Mouse (Mus musculus) midbrain, embryonic 14.5 days (tissue): ENCODE data around the gene Klra9. TPM values are rescaled to one million over a fixed set of nuclear protein-coding genes. Genes with fewer than 3 reads are reported as not detected.
"Not testable (repeated sequence)": the region's sequence is repeated elsewhere in the genome, so short reads cannot be mapped to it uniquely, and the experiment has no call there.

Experiments
- ATAC-seq: fragments of 200-750 bp; cut with Nextera tagmentation; 2 replicates; pipeline ENCODE4 v1.8.0; 2017; ENCODE audit warnings: moderate number of reproducible peaks, moderate library complexity; ENCODE audit not compliant: low FRiP score, low TSS enrichment
- DNase-seq: peaks from one replicate; pipeline ENCODE4 v3.0.0-alpha.2; 2015
- H3K27ac ChIP-seq: fragments of 300-500 bp; sonication (generic); replicated peaks from 2 replicates; pipeline ENCODE4 v1.5.1; 2014; ENCODE audit warnings: mild to moderate bottlenecking, low read depth, low read length, moderate library complexity
- H3K27me3 ChIP-seq: fragments of 300-500 bp; sonication (generic); 2 replicates; pipeline ENCODE4 v1.6.1; 2014; ENCODE audit warnings: low read length, control low read depth, mixed read lengths; ENCODE audit not compliant: control insufficient read depth, insufficient read depth
- H3K36me3 ChIP-seq: fragments of 300-500 bp; sonication (generic); 2 replicates; pipeline ENCODE4 v1.6.1; 2014; ENCODE audit warnings: low read length, control low read depth; ENCODE audit not compliant: control insufficient read depth, insufficient read depth
- H3K4me1 ChIP-seq: fragments of 300-500 bp; sonication (generic); 2 replicates; pipeline ENCODE4 v1.6.1; 2014; ENCODE audit warnings: mild to moderate bottlenecking, antibody characterized with exemption, low read length, control low read depth; ENCODE audit not compliant: control insufficient read depth, insufficient read depth
- H3K4me2 ChIP-seq: fragments of 300-500 bp; sonication (generic); 2 replicates; pipeline ENCODE4 v1.6.1; 2014; ENCODE audit warnings: mild to moderate bottlenecking, low read length, moderate library complexity
- H3K4me3 ChIP-seq: fragments of 300-500 bp; sonication (generic); replicated peaks from 2 replicates; pipeline ENCODE4 v1.5.1; 2014; ENCODE audit warnings: low read depth, low read length
- H3K9ac ChIP-seq: fragments of 300-500 bp; sonication (generic); replicated peaks from 2 replicates; pipeline ENCODE4 v1.6.1; 2014; ENCODE audit warnings: mild to moderate bottlenecking, low read length, moderate library complexity
- H3K9me3 ChIP-seq: fragments of 300-500 bp; sonication (generic); 2 replicates; pipeline ENCODE4 v1.6.1; 2016; ENCODE audit warnings: low read length, control low read depth, mixed read lengths; ENCODE audit not compliant: control insufficient read depth
- WGBS: fragments of 180-500 bp; shearing (Covaris S2); extraction: QIAGEN DNeasy Blood & Tissue Kit; methylation state at CpG from one replicate; pipeline ENCODE4 v1.1.7; 2014; 5-methylcytosine and 5-hydroxymethylcytosine counted together
- polyA plus RNA-seq: library from polyadenylated mRNA; unstranded; fragments of >200 nt; fragmentation: Nextera tagmentation; extraction: Ambion mirVana; gene quantifications from 2 replicates; pipeline ENCODE4 v1.2.1, GENCODE M21; 2014

The Klra9 gene
- not detected in 2 replicates for polyA plus RNA-seq

DNA sequence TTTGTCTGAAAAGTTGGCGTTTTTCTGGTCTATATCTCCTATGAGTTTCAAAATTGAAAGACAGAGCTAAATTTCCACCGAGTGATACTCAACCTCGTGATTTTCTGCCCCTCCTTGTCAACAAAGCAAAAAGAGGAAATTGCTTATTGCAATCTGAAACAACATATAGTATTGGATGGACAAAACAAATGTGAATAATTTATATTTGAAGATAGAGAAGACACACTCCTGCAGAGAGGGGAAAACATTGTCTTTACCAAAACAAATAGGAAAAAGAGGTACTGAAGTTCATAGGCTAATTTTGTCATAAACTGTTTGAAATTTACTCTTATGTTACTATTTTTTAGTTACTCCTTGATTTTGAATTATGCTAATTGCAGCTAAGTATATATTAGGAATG is at the start of gene Klra9:
TSS of gene Klra9 (minus strand) at position 101 of the 400 bp plus-strand sequence.
- not testable (repeated sequence) for DNase-seq, ATAC-seq, H3K4me3 ChIP-seq, H3K9ac ChIP-seq, H3K36me3 ChIP-seq, H3K9me3 ChIP-seq, H3K4me1 ChIP-seq, H3K27ac ChIP-seq, H3K27me3 ChIP-seq, H3K4me2 ChIP-seq
- WGBS, result 57% methylated on average over 3 of the region's 3 CpGs

DNA sequence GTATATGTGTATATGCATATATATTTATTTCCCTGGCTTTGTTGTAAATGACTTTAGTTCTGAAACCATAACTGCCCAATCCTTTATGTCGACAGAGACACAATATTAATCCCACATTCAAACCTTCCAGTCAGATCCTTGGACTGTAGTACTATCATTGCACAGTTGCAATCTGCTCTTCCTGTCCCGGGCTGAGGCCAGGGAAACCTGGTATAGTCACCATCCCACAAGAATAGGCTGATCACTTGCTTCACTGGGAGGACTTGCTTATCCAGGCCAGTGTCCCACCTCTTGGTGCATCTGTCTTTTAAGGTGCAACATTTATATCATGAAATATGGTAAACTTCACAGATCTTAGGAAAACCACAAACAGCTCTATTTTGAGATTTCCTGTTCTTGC is 44.6 kb upstream of the Klra9 start:
- Histone ChIP-seq H3K9me3 (no peaks in the 10 kb centered on the region), H3K27ac (no peak overlapping the region), H3K36me3 (no peaks in the 10 kb centered on the region), H3K4me3 (no peak overlapping the region), H3K4me1 (no peaks in the 10 kb centered on the region), H3K27me3 (no peaks in the 10 kb centered on the region), H3K4me2 (no peak overlapping the region), H3K9ac (no peak overlapping the region)
- ATAC-seq (no peak), DNase-seq (no peak)
- whole genome bisulfite sequencing, result 76% methylated on average over 2 of the region's 2 CpGs

DNA sequence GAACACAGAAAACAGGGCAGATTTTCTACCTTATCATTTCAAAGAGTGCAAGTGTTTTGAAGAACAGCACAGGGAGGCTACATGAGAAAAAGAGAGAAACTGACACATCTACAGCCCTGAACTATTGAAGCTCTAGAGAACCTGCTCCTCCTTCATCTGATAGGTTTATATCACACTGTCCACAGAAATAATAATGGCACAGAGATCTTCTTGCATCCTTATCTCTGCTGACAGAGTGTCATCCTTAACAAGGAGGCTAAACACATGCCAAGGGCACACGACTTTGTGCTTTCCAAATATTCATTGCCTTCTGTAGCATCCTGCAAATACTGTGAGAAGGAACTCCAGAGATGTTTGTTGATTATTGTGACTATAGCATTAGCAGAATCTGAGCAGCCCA is 43.7 kb upstream of the Klra9 start:
- Histone ChIP-seq H3K27me3 (no peaks in the 10 kb centered on the region), H3K4me3 (no peak overlapping the region), H3K4me2 (no peak overlapping the region), H3K9me3 (peaks cover 4% of the 10 kb centered on the region; the same call in 1 of the 2 replicates), H3K27ac (no peak overlapping the region), H3K4me1 (no peaks in the 10 kb centered on the region), H3K9ac (no peak overlapping the region), H3K36me3 (no peaks in the 10 kb centered on the region)
- ATAC-seq (no peak), DNase-seq (no peak)
- WGBS, result 50% methylated on average over 1 of the region's 1 CpGs

DNA sequence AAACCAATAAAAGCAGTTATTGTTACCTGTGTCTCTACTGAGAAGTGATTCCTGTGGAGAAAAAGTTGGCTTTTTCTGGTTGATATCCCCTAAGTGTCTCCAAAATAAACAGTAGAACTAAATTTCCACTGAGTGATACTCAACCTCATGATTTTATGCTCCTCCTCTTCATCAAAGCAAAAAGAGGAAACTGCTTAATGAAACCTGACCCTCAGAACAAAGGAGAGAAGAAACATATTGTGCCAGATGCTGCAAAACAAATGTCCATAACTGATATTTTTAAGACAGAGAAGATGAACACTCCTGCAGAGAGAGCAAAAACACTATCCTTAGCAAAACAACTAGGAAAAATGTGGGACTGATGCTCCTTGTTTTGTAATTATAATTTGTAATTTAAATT is 40.3 kb upstream of the Klra9 start, which contains the start of gene Klra7:
TSS of gene Klra7 (minus strand) at position 101 of the 400 bp plus-strand sequence.
- Histone ChIP-seq H3K27me3 (no peaks in the 10 kb centered on the region), H3K27ac (no peak within 1 kb of the TSS), H3K4me3 (no peak within 1 kb of the TSS), H3K36me3 (no peaks in the 10 kb centered on the region), H3K4me1 (no peaks in the 10 kb centered on the region), H3K4me2 (no peak within 1 kb of the TSS), H3K9ac (no peak within 1 kb of the TSS), H3K9me3 (peaks cover 12% of the 10 kb centered on the region)
- ATAC-seq (no peak), DNase-seq (no peak)

DNA sequence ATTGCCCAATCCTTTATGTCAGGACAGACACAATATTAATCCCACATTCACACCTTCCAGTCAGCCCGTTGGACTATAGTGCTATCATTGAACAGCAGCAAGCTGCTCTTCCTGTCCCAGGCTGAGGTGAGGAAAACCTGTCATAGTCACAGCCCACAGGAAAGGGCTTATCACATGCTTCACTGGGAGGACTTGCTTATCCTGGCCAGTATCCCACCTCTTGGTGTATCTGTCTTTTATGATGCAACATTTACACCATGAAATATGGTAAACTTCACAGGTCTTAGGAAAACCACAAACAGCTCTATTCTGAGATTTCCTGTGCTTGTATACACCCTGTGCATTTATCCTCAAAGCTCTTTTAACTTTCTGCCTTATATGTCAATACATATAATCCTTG is 4.5 kb upstream of the Klra9 start:
- H3K9ac ChIP-seq, H3K27me3 ChIP-seq, ATAC-seq, DNase-seq, H3K4me3 ChIP-seq, H3K36me3 ChIP-seq, H3K4me1 ChIP-seq, H3K27ac ChIP-seq, H3K9me3 ChIP-seq, H3K4me2 ChIP-seq: not testable (repeated sequence)
- 91% methylated on average over 1 of the region's 1 CpGs for whole genome bisulfite sequencing

DNA sequence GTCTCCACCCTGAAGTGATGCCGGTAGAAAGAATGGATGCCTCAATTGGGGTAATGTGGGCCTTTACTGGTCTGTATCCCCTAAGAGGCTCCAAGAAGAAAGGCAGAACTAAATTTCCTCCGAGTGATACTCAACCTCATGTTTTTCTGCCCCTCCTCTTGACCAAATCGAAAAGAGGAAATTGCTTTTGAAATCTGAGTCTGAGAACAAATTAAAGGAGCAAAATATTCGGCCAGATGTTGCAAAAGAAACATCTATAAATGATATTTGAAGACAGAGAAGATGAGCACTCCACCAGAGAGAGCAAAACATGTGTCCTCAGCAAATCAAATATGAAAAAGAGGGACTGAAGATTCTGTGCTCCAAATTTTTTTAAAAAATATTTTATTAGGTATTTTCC is 63.1 kb downstream of the Klra9 start, which contains the start of gene Klra8:
TSS of gene Klra8 (minus strand) at position 101 of the 400 bp plus-strand sequence.
- not testable (repeated sequence) for H3K9me3 ChIP-seq, H3K27me3 ChIP-seq, H3K4me2 ChIP-seq, DNase-seq, ATAC-seq, H3K36me3 ChIP-seq, H3K27ac ChIP-seq, H3K4me3 ChIP-seq, H3K4me1 ChIP-seq, H3K9ac ChIP-seq
- WGBS, result 70% methylated on average over 4 of the region's 4 CpGs

Other genes starting within 250 kb of the Klra9 start
- gene Klra6, start 166.2 kb downstream of the Klra9 start, polyA plus RNA-seq, result not detected in 2 replicates
- not detected in 2 replicates for gene Klra4, start 125.8 kb downstream of the Klra9 start, polyA plus RNA-seq
- gene Klra8, start 63.2 kb downstream of the Klra9 start, polyA plus RNA-seq, result not detected in 2 replicates
- not detected in 2 replicates for gene Klra7, start 40.2 kb upstream of the Klra9 start, polyA plus RNA-seq
- not detected in 2 replicates for gene Klra10, start 88.8 kb upstream of the Klra9 start, polyA plus RNA-seq
- gene Klra3, start 144.5 kb upstream of the Klra9 start, polyA plus RNA-seq, result not detected in 2 replicates
- not detected in 2 replicates for gene Klra1, start 193.8 kb upstream of the Klra9 start, polyA plus RNA-seq